Mouse (Mus musculus): ENCODE measurements around the gene Chic2. TPM values are rescaled to one million over a fixed set of nuclear protein-coding genes. Genes with fewer than 3 reads are reported as not detected.

Chic2 gene
- polyA plus RNA-seq, 1 experiment from 2014 or later: 26.1 TPM

GRCm38 (mm10) chr5:74966891-74967290 lies 77.7 kb downstream of the Chic2 start:
- H3K27me3 ChIP-seq (replicated peaks): no peaks in the 10 kb centered on the region
- H3K9ac ChIP-seq: no peak overlapping the region
- no peak overlapping the region for H3K27ac ChIP-seq
- no peak overlapping the region for H3K4me3 ChIP-seq (replicated peaks)
- no peak overlapping the region for H3K4me2 ChIP-seq (replicated peaks)
- no peaks in the 10 kb centered on the region for H3K4me1 ChIP-seq (replicated peaks)
- WGBS: 53% methylated on average over 10 of the region's 10 CpGs
- H3K36me3 ChIP-seq: no peaks in the 10 kb centered on the region
- no peak for ATAC-seq
- no peaks in the 10 kb centered on the region for H3K9me3 ChIP-seq

DNA sequence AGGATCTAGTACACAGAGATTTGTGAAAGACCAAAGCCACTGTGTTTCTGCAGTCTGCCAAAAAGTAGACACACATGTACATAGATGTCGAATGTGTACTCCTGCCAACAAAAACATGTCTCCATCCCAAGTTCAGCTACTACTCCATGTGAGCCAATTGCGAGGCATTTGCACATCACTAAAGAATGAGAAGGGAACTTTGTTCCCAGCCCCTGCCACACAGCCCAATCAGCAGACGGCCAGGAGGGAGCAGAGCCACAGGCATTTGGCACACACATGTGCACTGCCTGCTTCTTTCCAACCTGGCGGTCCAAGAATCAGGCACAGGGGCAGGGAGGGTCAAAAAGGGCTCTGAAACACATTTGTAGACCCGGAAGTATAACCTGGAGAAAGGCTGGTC lies 81.8 kb downstream of the Chic2 start:
- Histone ChIP-seq H3K9me3 (no peaks in the 10 kb centered on the region), H3K9ac (no peak overlapping the region), H3K27ac (no peak overlapping the region), H3K4me1 (replicated peaks) (peaks cover 5% of the 10 kb centered on the region; the same call in 1 of the 2 replicates), H3K4me3 (replicated peaks) (no peak overlapping the region), H3K36me3 (no peaks in the 10 kb centered on the region), H3K27me3 (replicated peaks) (no peaks in the 10 kb centered on the region), H3K4me2 (replicated peaks) (no peak overlapping the region)
- no peak for ATAC-seq
- 77% methylated on average over 5 of the region's 5 CpGs for WGBS

GRCm38 (mm10) chr5:74960840-74961543 lies 83.6 kb downstream of the Chic2 start:
- peak; percentile 71 for ATAC-seq
- Histone ChIP-seq H3K36me3 (no peaks in the 10 kb centered on the region), H3K9ac (no peak overlapping the region), H3K27ac (no peak overlapping the region), H3K4me3 (replicated peaks) (no peak overlapping the region), H3K4me2 (replicated peaks) (0 out of 2 replicates have a peak overlapping the region, but pooled peaks have one; percentile 37), H3K27me3 (replicated peaks) (peaks cover 3% of the 10 kb centered on the region; the same call in 1 of the 2 replicates), H3K9me3 (no peaks in the 10 kb centered on the region), H3K4me1 (replicated peaks) (peaks cover 5% of the 10 kb centered on the region; the same call in 1 of the 2 replicates)
- WGBS: 34% methylated on average over 14 of the region's 14 CpGs

DNA sequence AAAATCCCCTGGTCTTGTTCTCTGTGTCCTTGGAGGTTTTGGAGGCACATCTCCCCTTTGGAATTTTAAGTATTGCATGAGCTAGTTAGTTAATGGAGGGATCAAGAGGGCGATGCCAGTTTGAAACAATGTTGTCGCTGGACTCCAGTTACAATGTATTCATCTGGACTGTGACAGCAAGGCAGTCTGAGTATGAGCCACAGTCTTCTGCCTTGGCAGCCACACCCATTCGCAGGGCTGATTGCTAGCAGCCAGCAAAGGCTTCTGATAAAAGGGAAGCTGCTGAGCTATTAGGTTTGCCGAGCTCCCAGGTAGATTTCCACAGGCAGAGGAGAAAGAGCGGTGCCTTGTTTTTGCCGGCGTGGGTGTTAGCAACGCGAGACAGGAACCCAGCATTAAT lies 84.3 kb downstream of the Chic2 start:
- no peaks in the 10 kb centered on the region for H3K9me3 ChIP-seq
- H3K4me3 ChIP-seq (replicated peaks): no peak overlapping the region
- H3K4me1 ChIP-seq (replicated peaks): peaks cover 5% of the 10 kb centered on the region; the same call in 1 of the 2 replicates
- no peaks in the 10 kb centered on the region for H3K36me3 ChIP-seq
- 43% methylated on average over 9 of the region's 9 CpGs for WGBS
- no peak overlapping the region for H3K9ac ChIP-seq
- peak overlapping the region; percentile 37; the same call in 1 of the 2 replicates for H3K4me2 ChIP-seq (replicated peaks)
- no peak overlapping the region for H3K27ac ChIP-seq
- H3K27me3 ChIP-seq (replicated peaks): peaks cover 3% of the 10 kb centered on the region; the same call in 1 of the 2 replicates
- ATAC-seq: 0 out of 2 replicates have a peak, but pooled peaks have one; percentile 36

GRCm38 (mm10) chr5:74957293-74958076 lies 87.1 kb downstream of the Chic2 start:
- peaks cover 5% of the 10 kb centered on the region; the same call in 1 of the 2 replicates for H3K27me3 ChIP-seq (replicated peaks)
- no peaks in the 10 kb centered on the region for H3K9me3 ChIP-seq
- no peaks in the 10 kb centered on the region for H3K36me3 ChIP-seq
- WGBS: 37% methylated on average over 10 of the region's 10 CpGs
- H3K4me3 ChIP-seq (replicated peaks): no peak overlapping the region
- no peak overlapping the region for H3K4me2 ChIP-seq (replicated peaks)
- H3K9ac ChIP-seq: no peak overlapping the region
- H3K27ac ChIP-seq: no peak overlapping the region
- H3K4me1 ChIP-seq (replicated peaks): peaks cover 5% of the 10 kb centered on the region; the same call in 1 of the 2 replicates
- ATAC-seq: no peak

DNA sequence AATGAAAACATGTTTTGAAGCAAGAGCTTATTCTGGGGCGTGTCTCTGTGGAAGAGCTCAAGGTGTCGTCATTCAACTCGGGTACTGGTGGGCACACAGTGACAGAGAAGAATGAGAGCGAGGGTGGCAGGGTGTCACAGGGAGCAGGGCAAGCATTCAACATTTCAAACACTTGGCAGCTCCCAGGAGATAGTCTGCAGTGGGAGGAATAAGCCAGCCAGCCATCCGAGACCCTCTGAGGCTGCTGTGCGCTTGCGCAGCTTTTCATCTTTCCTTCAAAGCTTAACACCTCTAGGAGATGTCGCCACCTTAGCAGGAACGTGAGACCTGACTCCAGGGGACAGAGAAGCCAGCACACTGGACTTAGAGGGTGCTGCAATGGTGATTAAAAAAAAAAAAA lies 88.2 kb downstream of the Chic2 start:
- Histone ChIP-seq H3K4me3 (replicated peaks) (no peak overlapping the region), H3K27ac (no peak overlapping the region), H3K27me3 (replicated peaks) (peaks cover 5% of the 10 kb centered on the region; the same call in 1 of the 2 replicates), H3K9me3 (no peaks in the 10 kb centered on the region), H3K9ac (no peak overlapping the region), H3K4me1 (replicated peaks) (peaks cover 5% of the 10 kb centered on the region; the same call in 1 of the 2 replicates), H3K36me3 (no peaks in the 10 kb centered on the region), H3K4me2 (replicated peaks) (no peak overlapping the region)
- no peak for ATAC-seq
- WGBS: 37% methylated on average over 9 of the region's 9 CpGs

- peaks cover 5% of the 10 kb centered on the region; the same call in 1 of the 2 replicates for H3K27me3 ChIP-seq (replicated peaks)
- H3K4me2 ChIP-seq (replicated peaks): no peak overlapping the region
- no peaks in the 10 kb centered on the region for H3K9me3 ChIP-seq
- ATAC-seq: no peak
- no peak overlapping the region for H3K27ac ChIP-seq
- no peak overlapping the region for H3K9ac ChIP-seq
- H3K4me1 ChIP-seq (replicated peaks): peaks cover 3% of the 10 kb centered on the region; the same call in 1 of the 2 replicates
- H3K36me3 ChIP-seq: no peaks in the 10 kb centered on the region
- 89% methylated on average over 1 of the region's 1 CpGs for WGBS
- H3K4me3 ChIP-seq (replicated peaks): no peak overlapping the region
Measured at GRCm38 (mm10) chr5:74955565-74955964, 89.0 kb downstream of the Chic2 start.

- H3K4me3 ChIP-seq (replicated peaks): no peak overlapping the region
- no peaks in the 10 kb centered on the region for H3K9me3 ChIP-seq
- H3K27ac ChIP-seq: no peak overlapping the region
- no peak overlapping the region for H3K4me2 ChIP-seq (replicated peaks)
- H3K36me3 ChIP-seq: no peaks in the 10 kb centered on the region
- WGBS: 51% methylated on average over 2 of the region's 2 CpGs
- H3K27me3 ChIP-seq (replicated peaks): peaks cover 5% of the 10 kb centered on the region; the same call in 1 of the 2 replicates
- H3K4me1 ChIP-seq (replicated peaks): no peaks in the 10 kb centered on the region
- H3K9ac ChIP-seq: no peak overlapping the region
- no peak for ATAC-seq
Measured at GRCm38 (mm10) chr5:74952938-74953337, 91.6 kb downstream of the Chic2 start.

DNA sequence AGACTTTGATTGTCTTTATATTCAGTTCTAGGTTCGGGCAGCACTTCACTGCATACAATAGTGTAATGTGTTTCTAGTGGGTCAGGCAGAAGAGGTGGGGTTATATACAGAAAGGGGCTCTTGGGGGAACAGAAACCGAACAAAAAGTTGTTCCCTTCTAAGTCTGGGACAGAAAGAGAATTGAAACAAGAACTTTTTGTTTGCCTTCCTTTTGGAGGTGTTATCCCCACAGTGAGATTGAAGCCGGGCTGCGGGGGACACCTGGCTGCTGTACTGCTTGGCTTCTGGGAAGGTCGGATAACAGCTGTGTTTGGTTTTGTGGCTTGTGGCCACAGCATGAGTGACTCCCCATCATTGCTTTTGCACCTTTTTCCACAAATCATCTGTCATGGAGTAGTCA lies 93.2 kb downstream of the Chic2 start:
- no peaks in the 10 kb centered on the region for H3K9me3 ChIP-seq
- 77% methylated on average over 5 of the region's 5 CpGs for WGBS

GRCm38 (mm10) chr5:74949298-74949697 lies 95.3 kb downstream of the Chic2 start:
- WGBS: 72% methylated on average over 7 of the region's 7 CpGs
- Histone ChIP-seq H3K4me2 (replicated peaks) (no peak overlapping the region), H3K4me1 (replicated peaks) (no peaks in the 10 kb centered on the region), H3K36me3 (no peaks in the 10 kb centered on the region), H3K4me3 (replicated peaks) (no peak overlapping the region), H3K9me3 (no peaks in the 10 kb centered on the region), H3K27me3 (replicated peaks) (0 out of 2 replicates have a peak, but pooled peaks cover 4% of the 10 kb centered on the region), H3K9ac (no peak overlapping the region), H3K27ac (no peak overlapping the region)
- no peak for ATAC-seq

More for the DNA sequence above, 93.2 kb downstream of the Chic2 start:
- no peak for ATAC-seq
- Histone ChIP-seq H3K9ac (no peak overlapping the region), H3K4me3 (replicated peaks) (no peak overlapping the region), H3K36me3 (no peaks in the 10 kb centered on the region), H3K27ac (no peak overlapping the region), H3K4me2 (replicated peaks) (no peak overlapping the region), H3K4me1 (replicated peaks) (no peaks in the 10 kb centered on the region), H3K27me3 (replicated peaks) (peaks cover 4% of the 10 kb centered on the region; the same call in 1 of the 2 replicates)

GRCm38 (mm10) chr5:74948482-74948881 lies 96.1 kb downstream of the Chic2 start:
- H3K4me2 ChIP-seq (replicated peaks): no peak overlapping the region
- H3K4me1 ChIP-seq (replicated peaks): 0 out of 2 replicates have a peak, but pooled peaks cover 5% of the 10 kb centered on the region
- 0 out of 2 replicates have a peak, but pooled peaks cover 4% of the 10 kb centered on the region for H3K27me3 ChIP-seq (replicated peaks)
- H3K36me3 ChIP-seq: no peaks in the 10 kb centered on the region
- WGBS: 50% methylated on average over 8 of the region's 8 CpGs
- H3K4me3 ChIP-seq (replicated peaks): no peak overlapping the region
- no peaks in the 10 kb centered on the region for H3K9me3 ChIP-seq
- H3K9ac ChIP-seq: no peak overlapping the region
- no peak for ATAC-seq
- H3K27ac ChIP-seq: no peak overlapping the region

Data from intestine, embryonic 15.5 days (tissue).